Mouse (Mus musculus): ENCODE measurements around the gene Angptl2.

- no peak for TF ChIP-seq POLR2A (IDR thresholded peaks at IDR 0.05; ENCODE audit: extremely low read depth, insufficient read depth, low read length)
- TF ChIP-seq CTCF (IDR thresholded peaks at IDR 0.05; ENCODE audit: extremely low read depth, insufficient read depth, low read length) = no peak
These were observed 42.7 kb upstream of the Angptl2 start for GRCm38 (mm10) chr2:33173126-33173525.
